Mouse (Mus musculus) cerebellum, adult 2 months (tissue): ENCODE data around the gene Acsl5.

ENCODE experiments used
- CTCF ChIP-seq: fragments of 200-500 bp; IDR thresholded peaks from 2 replicates; pipeline ENCODE4 v1.5.1; 2011; ENCODE audit warnings: low read depth, mild to moderate bottlenecking, control low read depth, low read length, moderate library complexity, borderline replicate concordance; ENCODE audit not compliant: insufficient read depth
- POLR2A ChIP-seq: fragments of 200-500 bp; IDR thresholded peaks from 2 replicates; pipeline ENCODE4 v1.6.1; 2011; ENCODE audit warnings: low read length, control low read depth, borderline replicate concordance; ENCODE audit not compliant: insufficient read depth

GRCm38 (mm10) chr19:55290621-55291270 lies 39.0 kb downstream of the Acsl5 start:
- TF ChIP-seq CTCF (no peak), POLR2A (no peak)
